Mouse (Mus musculus): ENCODE measurements around the gene Cfap20.

GRCm38 (mm10) chr8:95422193-95422810 lies 12.4 kb downstream of the Cfap20 start:
- TF ChIP-seq CTCF (IDR thresholded peaks at IDR 0.05; ENCODE audit: control insufficient read depth, insufficient read depth, insufficient read length) (no peak), USF1 (IDR thresholded peaks at IDR 0.05; ENCODE audit: low read depth) (no peak), MYOD1 (IDR thresholded peaks at IDR 0.05; ENCODE audit: control insufficient read depth, insufficient read length, low read depth) (no peak), FOSL1 (IDR thresholded peaks at IDR 0.05; ENCODE audit: insufficient read depth, low read length, poor library complexity, severe bottlenecking) (no peak), MAX (IDR thresholded peaks at IDR 0.05) (no peak), MYOG (IDR thresholded peaks at IDR 0.05; ENCODE audit: control insufficient read depth, extremely low read depth, insufficient read length) (no peak)

Measured in C2C12 (cell line).